Mouse (Mus musculus): ENCODE results near the gene Creb3.

DNA sequence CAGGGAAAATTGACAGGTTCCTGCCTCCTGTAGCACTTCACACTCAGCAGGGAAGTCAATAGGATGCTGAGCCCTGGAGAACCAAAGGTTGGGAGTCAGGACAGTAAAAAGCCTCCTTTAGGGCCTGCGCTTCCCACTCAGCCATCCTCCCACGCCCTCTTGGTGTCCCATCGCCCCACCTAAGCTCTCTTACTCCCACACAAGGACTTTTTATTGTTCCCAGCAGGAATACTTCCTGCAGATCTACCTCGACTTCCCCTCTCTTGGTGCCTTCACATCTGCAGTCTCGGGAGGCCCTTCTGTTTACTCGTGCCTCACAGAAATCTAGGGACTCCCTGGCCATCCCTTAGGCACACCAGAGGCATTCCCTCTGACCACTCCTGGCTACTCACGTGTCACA lies 21.3 kb downstream of the Creb3 start:
- no peak for TF ChIP-seq CTCF (IDR thresholded peaks at IDR 0.05; ENCODE audit: low read depth)
- TF ChIP-seq EP300 (IDR thresholded peaks at IDR 0.05; ENCODE audit: low read depth), result no peak

All from liver, embryonic 14.5 days (tissue).